Mouse (Mus musculus) stomach, postnatal 0 days (tissue): ENCODE measurements around the gene Krt86.

Source experiments
- CTCF ChIP-seq: IDR thresholded peaks from 2 replicates; pipeline ENCODE4 v1.5.1; 2016; ENCODE audit warnings: antibody characterized with exemption, low read depth, mild to moderate bottlenecking, moderate library complexity
- EP300 ChIP-seq: optimal IDR thresholded peaks from 2 replicates; pipeline ENCODE3; 2016; ENCODE audit warnings: antibody characterized with exemption

GRCm38 (mm10) chr15:101455292-101455691 is 18.0 kb upstream of the Krt86 start:
- no peak for TF ChIP-seq EP300
- no peak for TF ChIP-seq CTCF
